Mouse (Mus musculus): ENCODE results near the gene Pdgfa.

DNA sequence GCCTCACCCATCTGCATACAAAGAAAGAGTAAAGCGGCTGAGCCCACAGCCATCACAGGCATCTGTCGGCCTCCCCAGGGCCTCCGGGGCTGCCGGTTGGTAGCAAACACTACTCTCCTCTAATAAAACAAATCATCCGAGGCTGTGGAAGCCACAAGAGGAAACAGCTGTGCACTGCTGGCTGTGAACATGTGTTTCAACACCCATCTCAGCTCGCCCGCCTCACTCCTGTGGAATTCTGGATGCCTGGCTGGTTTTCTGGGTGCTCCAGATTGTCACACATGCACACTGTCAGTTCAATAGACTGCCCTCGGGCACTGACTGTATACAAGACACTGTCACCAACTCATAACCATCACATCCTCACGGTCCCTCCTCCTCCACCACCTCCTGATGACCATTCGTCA is 40.7 kb downstream of the Pdgfa start:
- TF ChIP-seq CTCF (IDR thresholded peaks at IDR 0.05; ENCODE audit: borderline replicate concordance, extremely low read depth, insufficient read depth, insufficient read length) (no peak), POLR2A (IDR thresholded peaks at IDR 0.05; ENCODE audit: borderline replicate concordance, extremely low read depth, insufficient read depth, insufficient read length, poor library complexity, severe bottlenecking) (no peak)

All from brain, embryonic 14.5 days (tissue).